Mouse (Mus musculus): ENCODE measurements at regions not wholly inside any gene's neighbourhood (a gene's known extent, or its start where the extent isn't known, plus 50 kb on each side); places are given as distances from the start of the nearest gene placed in this dataset.

DNA sequence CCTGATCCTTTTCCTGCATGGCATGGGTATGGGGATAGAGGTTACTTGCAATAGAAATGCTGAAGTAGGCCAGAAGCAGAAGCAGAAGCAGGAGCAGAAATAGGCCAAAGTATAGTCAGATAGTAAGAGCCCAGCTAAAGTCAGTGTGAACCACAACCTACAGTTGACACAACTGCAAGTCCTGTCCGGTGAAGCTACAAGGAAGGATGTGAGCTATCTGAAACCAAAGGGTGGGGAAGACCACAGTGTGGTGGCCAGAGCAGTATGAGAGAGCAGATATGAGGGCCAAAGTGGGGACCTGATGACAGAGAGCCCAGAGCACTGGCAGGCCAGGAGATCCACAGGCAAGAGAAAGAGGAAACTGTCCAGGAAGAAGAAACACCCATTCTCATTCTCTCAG, 87.1 kb upstream of the Sesn3 start:
- DNase-seq, result no peak

DNA sequence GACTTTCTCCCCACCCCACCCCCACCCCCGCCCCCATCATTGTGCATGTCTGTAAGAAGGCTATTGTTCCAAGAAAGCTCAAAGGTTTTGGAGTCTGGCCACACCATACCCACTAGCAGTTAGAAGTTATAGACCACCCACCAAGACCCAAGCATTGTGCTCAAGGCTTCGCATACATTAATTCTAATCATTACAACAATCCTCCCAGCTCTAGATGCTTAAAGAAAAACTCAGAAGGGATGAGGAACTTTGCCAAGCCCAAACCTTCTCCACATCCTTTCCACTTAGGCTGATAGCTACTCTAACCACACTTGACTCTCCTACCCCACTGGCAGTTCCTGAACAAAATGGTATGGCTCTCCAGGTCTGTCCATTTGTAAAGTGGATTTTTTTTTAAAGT, 86.4 kb upstream of the Sesn3 start:
- DNase-seq, result no peak

DNA sequence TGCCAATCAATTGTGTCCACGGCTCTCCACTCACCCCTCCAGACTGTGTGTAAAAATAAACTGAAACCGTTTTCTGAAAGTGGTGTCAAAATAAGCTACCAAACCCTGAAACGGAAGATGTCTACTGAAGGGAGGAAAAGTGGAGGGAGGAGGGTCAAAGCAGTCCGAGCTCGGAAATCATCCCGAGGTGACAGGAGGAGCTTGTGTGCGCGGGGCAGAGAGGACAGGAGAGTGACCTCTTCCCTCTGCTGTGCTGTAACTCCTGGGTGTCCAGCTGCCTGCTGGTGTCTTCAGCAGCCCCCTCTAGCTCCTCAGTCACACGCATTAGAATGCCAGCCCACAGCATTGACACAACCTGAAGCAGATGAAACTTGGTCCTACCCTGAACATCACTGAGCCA, 84.2 kb upstream of the Sesn3 start:
- no peak for DNase-seq

DNA sequence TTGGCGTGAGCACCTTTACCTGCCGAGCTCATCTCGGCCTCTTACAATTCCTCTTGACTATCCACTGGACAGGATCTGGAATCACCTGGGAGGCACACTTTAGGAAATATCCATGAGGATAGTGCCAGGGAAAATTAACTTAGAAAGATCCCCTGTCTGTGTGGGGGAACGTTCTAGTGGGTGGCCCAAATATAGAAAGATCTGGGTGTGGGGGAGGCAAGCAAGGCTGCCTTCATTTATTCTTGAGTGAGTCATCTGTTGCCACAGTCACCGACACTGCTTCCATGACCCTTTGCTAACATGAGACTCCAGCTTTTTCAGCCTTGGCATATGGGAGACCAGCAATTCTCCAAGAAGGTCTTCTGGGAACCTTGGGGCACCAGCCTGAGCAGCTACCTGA, 80.1 kb upstream of the Sesn3 start:
- DNase-seq, result no peak

DNA sequence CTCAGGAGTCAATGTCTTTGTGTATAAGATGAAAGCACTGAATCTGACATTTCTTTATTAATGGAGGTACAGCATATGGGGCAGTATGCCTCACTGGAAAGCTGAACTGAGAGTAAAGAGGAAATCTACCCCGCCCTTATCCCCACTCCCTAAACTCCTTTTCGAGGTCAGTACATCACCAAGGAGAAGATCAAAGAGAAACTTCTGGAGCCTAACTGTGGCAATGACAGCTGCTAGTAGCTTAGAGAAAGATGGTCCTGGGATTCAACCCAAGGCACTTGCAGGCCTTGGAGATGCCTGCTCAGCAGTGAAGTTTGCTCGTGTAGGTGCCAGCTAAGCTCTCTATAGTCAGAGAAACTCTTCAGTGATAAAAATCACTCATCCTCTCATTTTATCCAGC, 75.8 kb upstream of the Sesn3 start:
- no peak for DNase-seq

DNA sequence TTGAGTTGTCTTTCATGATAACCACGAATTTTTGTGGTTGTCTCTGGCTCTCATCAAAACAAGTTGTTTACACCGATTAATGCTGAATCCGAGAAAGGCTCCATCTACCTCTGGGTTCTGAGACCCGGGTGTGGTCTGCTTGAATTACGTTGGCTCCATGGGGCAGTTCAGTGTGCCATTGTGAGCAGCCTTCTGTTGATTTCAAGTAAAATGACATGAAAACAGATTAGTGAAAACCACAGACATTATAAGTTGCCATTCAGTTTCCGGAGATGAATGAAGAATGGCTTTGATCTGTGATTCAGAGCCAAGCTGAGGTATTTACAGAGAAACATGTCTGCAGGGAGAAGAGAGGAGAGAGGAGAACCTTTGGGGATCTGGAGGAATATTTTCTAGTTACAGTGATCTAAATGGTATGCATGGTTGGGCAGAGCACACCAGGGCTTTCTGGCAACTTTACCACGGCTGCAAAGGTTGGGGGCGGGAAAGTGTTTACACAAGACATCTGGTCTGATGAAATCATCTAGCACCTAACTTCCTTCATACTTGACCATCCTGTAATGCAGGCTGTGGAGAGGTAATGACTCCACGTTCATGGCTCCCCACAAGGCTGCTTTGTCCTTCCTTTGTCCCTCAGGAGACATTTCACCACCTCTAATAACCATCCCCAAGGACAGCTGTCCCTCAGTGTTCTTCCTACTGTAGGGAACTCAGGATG, 74.7 kb upstream of the Sesn3 start:
- DNase-seq, result no peak

DNA sequence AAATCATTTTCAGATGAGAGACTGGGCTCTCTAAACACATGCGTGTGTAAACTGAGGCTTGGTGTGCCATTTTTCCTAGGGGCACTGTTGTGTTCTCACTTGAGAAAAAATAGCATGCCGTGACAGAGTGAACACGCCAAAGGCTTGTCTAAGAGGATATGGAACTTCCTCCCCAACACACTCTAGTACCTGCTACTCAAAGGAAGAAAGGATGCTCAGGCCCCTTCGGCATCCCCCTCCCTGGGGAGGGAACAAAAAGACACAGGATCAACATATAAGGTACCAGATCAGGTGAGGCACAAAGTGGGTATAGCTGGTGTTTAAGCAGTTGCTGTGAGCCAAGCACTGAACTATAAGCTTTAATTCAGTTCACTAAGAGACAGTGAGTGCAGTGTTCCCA, 74.0 kb upstream of the Sesn3 start:
- DNase-seq, result no peak

DNA sequence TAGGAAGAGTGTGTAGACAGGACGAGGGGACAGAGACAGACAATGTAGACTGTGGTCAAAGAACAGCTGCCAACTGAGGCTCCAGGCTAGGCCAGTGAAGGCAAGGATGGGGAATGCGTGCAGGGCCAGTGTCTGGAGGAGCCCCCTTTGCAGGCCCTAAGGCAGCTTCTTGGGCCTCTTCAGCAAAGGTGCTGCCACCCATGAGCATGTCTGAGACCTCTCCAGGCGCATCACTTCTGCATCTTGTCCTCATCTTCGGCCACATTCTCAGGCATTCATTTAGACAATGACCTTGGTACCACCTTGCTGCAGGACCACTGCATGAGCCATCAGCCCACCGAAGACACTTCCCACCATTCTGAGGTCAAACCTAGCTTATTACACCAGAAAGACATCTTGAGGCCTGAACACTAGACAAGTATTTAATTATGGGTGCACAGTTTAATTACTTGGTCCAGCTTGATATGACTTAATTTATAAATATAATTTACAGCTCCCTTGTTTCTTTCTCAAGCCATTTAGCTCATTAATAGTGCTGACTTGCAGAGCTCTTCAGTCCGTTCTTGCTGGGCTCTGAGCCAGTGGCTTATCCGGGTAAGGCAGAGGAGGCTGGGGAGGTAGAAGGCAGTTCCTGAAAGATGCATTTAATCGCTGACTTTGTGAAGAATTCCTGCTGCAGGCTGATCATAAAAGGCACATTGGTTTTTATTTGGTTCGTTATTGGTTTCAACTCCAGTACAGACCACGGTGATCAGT, 72.1 kb upstream of the Sesn3 start:
- no peak for DNase-seq

DNA sequence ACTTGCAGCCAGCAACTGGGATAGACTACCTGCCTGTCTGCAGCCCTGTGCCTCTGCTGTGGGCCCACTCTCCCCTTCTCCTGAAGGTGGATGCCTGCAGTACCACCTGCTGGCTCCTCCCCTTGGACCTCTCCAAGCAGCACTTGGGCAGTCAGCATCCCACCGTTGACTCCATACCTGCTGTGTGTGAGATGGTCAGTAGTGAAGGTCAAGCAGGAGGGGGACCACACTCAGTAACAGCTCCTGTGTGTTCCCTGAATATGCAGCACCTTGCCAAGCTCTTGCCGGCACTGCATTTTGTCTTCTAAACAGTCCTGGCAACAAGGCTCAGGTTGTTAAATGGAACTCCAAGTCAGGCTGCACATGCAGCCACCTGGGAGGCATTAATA, 71.6 kb upstream of the Sesn3 start:
- DNase-seq, result no peak

DNA sequence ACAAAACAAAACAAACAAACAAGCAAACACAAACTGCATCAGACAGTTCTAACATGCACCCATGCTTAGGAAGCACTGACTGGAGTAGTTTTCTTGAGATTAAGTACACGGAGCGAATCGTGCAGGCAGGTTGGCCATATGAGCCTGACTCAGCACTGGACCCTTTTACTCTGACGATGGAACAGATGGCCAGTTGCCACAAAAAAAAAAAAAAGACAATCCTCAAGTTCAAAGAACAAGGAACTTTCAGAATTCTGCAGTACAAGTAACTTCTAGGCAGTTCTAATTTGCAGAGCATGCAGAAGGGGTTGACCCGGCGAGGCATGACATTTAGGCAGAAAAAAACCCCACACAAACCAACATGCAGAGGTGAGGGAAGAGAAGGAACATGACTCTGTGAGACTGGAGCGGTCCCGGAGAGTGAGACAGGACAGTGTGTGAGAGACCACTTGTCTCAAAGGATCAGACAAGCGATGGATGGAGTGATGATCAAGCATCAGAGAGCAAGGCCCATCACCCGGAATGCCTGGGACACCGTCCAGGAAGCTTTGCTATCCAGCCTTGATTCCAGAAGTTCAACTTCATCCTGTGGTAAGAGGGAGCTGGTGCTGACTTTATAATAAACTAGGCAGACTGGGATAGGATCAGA, 71.0 kb upstream of the Sesn3 start:
- DNase-seq, result no peak

DNA sequence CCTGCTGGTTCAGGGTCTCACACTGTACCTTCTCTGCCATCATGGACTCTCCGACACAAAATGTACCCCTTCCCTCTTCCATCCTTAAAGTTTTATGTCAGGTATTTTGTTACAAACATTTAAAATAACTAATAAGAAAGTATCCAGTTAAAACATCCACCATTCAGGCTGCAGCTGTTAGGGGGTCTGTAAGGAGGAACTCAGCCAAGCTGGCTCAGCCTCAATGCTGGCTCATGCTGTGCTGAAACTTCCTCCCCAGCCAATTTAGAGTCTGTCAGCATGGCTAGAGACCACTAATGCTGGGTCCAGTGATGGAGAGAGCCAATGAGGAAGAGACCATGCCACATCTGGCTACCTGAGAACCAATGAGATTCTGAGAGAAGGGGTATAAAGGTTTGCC, 70.0 kb upstream of the Sesn3 start:
- no peak for DNase-seq

DNA sequence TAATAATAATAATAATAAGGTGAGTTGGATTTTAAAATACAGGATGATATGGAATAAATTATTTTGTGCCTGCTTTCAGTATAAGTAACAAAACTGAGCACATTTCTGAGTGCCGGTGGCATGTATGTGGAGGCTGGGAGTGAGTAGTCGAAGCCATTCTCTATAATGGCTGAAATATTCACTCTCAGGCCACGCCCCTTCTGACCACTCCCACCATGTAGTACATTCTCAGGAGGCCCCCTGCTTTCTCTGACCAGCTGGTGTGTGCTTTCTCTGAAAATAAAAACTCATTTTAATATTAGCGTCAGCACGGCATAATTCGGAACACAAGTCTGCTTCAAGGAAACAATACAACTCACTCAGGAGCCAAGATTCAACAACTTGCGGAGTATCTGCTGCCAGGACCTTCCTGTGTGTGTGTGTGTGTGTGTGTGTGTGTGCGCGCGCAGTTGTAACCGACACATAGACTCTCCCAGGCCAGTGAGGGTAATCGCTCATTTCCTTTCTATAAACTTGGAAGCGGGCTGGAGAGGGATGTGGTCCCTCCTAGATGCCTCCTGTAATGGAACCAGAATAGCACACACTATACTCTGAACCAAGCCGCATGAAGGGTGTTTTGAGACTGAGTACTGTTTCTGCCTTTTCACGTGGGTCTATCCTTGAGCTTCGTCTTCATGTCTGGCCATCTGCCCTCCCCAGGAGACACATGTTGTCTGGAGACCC, 67.9 kb upstream of the Sesn3 start:
- no peak for DNase-seq

DNA sequence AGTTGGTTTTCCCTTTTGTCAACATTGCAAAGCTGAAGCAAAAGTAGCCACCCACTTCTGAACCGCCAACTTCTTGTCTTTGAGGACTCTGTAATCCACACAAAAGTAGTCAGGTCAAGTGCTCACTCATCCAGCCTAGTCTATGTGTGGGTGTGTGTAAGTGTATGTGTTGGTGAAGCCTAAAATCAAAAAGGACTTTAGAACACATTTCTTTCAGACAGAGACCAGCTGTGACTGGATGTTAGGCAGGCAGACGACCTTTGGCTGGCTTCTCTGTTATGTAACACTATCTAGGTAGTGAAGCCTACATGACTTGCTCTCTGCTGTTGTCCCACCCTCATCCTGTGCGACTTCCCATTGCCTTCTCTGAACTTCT, 67.3 kb upstream of the Sesn3 start:
- DNase-seq, result no peak

DNA sequence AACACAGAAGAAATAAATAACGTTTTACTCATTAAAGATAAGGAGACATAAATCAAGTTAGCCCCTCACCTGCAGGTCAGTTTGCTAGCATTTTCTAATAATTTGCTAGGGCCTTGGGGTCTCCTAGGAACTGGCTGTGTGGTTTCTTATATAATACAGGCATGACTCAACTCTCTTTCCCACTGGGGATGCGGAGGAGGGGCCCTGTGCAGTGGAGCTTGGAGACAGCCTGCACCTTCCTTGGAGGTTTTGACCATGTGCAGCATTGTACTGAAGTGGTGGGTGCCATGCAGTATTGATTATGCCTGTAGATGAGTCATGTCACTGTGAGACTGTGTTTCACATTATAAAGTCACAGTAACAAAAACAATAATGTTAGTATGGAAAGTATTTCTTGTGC, 61.6 kb upstream of the Sesn3 start:
- DNase-seq, result no peak

DNA sequence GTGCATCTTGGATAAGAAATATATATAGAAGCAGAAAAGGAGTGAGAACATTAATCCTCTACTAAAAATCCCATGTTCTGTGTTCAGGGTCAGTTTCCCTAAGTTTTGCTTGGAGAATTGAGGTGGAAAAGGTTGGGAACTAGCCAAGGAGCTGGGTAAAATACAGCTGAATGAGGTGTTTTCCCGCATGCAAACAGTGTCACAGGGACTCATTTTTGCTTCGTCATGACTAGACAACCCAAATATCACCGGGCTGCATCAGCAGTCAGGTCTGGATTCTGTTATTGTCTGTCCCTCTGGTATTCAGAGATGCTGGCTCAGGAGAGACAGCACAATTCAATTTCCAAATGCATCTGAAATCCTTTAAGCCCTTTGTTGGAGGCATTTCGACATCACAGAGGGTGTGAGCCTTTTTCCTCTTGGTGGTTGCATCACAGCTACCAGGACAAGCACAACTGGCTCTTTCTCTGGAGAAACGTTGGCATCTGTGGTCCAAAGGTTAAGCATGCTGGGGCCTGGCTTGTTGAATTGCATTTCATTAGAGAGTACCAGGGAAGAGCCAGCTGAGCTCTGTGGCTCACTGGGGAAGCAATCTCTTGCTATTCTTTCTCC, 59.6 kb upstream of the Sesn3 start:
- DNase-seq, result no peak

DNA sequence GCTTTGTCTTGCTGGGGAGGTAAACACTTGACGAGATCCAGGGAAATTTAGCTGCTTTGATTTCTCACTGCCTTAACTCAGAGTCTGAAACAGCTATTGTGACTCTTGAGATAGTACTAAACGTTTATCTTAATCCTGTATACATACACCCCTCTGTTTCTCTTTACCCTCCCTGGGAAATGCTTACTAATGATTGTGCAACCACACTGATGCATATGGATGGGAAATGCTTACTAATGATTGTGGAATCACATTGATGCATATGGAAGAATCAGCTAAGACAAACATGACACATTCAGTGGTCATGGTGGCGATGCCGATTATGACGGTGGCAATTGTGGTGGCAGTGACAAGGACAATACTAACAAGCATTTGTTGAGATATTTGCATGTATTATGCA, 58.9 kb upstream of the Sesn3 start:
- no peak for DNase-seq

DNA sequence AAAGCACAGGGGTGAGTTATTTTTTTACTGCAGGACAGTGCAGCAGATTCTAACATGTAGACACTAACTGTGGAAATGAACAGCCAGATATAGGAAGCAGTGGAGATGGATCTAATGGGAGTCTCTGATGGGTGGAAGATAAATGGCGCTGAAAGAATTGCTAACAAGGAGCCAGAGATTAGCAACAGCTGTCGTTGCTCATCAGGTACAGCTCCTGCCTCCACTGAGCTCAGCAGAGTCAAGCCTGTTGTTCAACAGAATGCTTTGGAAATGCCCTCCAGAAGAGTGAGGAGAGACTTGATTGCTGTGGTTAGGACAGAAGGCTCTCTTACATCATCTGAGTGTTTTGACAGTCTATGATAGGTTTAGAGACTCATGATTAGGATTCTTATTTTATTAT, 51.9 kb upstream of the Sesn3 start:
- DNase-seq, result no peak

Measured in B cell, adult 2 months (primary cell).